Mouse (Mus musculus) hindbrain, embryonic 14.5 days (tissue): Measurements from ENCODE around the gene Znrf1. TPM values are rescaled to one million over a fixed set of nuclear protein-coding genes. Genes with fewer than 3 reads are reported as not detected.

Experiments
- ATAC-seq: fragments of 200-750 bp; cut with Nextera tagmentation; 2 replicates; pipeline ENCODE4 v1.8.0; 2017; ENCODE audit warnings: moderate number of reproducible peaks, mild to moderate bottlenecking, moderate TSS enrichment, moderate library complexity; ENCODE audit not compliant: low FRiP score
- DNase-seq: peaks from one replicate; pipeline ENCODE4 v3.0.0-alpha.2; 2015; ENCODE audit warnings: low spot score
- H3K27ac ChIP-seq: fragments of 300-500 bp; sonication (generic); 2 replicates; pipeline ENCODE4 v1.5.1; 2014; ENCODE audit warnings: mild to moderate bottlenecking, moderate library complexity
- H3K27me3 ChIP-seq: fragments of 300-500 bp; sonication (generic); 2 replicates; pipeline ENCODE4 v1.6.1; 2014; ENCODE audit warnings: mild to moderate bottlenecking, low read length, mixed read lengths; ENCODE audit not compliant: control insufficient read depth, insufficient read depth
- H3K36me3 ChIP-seq: fragments of 300-500 bp; sonication (generic); replicated peaks from 2 replicates; pipeline ENCODE4 v1.6.1; 2014; ENCODE audit not compliant: control insufficient read depth, insufficient read depth
- H3K4me1 ChIP-seq: fragments of 300-500 bp; sonication (generic); replicated peaks from 2 replicates; pipeline ENCODE4 v1.6.1; 2014; ENCODE audit warnings: antibody characterized with exemption, low read length, mixed read lengths; ENCODE audit not compliant: control insufficient read depth, insufficient read depth
- H3K4me2 ChIP-seq: fragments of 300-500 bp; sonication (generic); replicated peaks from 2 replicates; pipeline ENCODE4 v1.6.1; 2014; ENCODE audit warnings: mild to moderate bottlenecking, moderate library complexity
- H3K4me3 ChIP-seq: fragments of 300-500 bp; sonication (generic); replicated peaks from 2 replicates; pipeline ENCODE4 v1.5.1; 2014; ENCODE audit warnings: mild to moderate bottlenecking, low read length
- H3K9ac ChIP-seq: fragments of 300-500 bp; sonication (generic); 2 replicates; pipeline ENCODE4 v1.6.1; 2014
- H3K9me3 ChIP-seq: fragments of 300-500 bp; sonication (generic); 2 replicates; pipeline ENCODE4 v1.6.1; 2016; ENCODE audit warnings: low read length; ENCODE audit not compliant: control insufficient read depth
- WGBS: fragments of 180-500 bp; shearing (Covaris S2); extraction: QIAGEN DNeasy Blood & Tissue Kit; methylation state at CpG from one replicate; pipeline ENCODE4 v1.1.7; 2014; 5-methylcytosine and 5-hydroxymethylcytosine counted together
- polyA plus RNA-seq: library from polyadenylated mRNA; unstranded; fragments of >200 nt; fragmentation: Nextera tagmentation; extraction: Ambion mirVana; gene quantifications from 2 replicates; pipeline ENCODE4 v1.2.1, GENCODE M21; 2014

Gene Znrf1
- polyA plus RNA-seq, 1 experiment from 2014 or later: 108 TPM

- H3K9ac ChIP-seq: no peak overlapping the region
- H3K27me3 ChIP-seq: no peaks in the 10 kb centered on the region
- DNase-seq (no peak), ATAC-seq (no peak)
- peaks cover 35% of the 10 kb centered on the region for H3K4me1 ChIP-seq
- H3K27ac ChIP-seq: no peak overlapping the region
- no peaks in the 10 kb centered on the region for H3K9me3 ChIP-seq
- H3K36me3 ChIP-seq: no peaks in the 10 kb centered on the region
- H3K4me3 ChIP-seq: no peak overlapping the region
- H3K4me2 ChIP-seq: no peak overlapping the region
- 99% methylated on average over 4 of the region's 5 CpGs for WGBS
Observed at GRCm38 (mm10) chr8:111563075-111563474, 27.2 kb downstream of the Znrf1 start.

- Histone ChIP-seq H3K9ac (no peak overlapping the region), H3K27ac (no peak overlapping the region), H3K4me2 (no peak overlapping the region), H3K4me1 (peaks cover 34% of the 10 kb centered on the region), H3K36me3 (no peaks in the 10 kb centered on the region), H3K9me3 (no peaks in the 10 kb centered on the region), H3K27me3 (no peaks in the 10 kb centered on the region), H3K4me3 (no peak overlapping the region)
- DNase-seq: no peak
- WGBS: 96% methylated on average over 4 of the region's 4 CpGs
- ATAC-seq: no peak
Observed at GRCm38 (mm10) chr8:111563687-111564086, 27.8 kb downstream of the Znrf1 start.

GRCm38 (mm10) chr8:111564093-111564492 is 28.2 kb downstream of the Znrf1 start:
- peaks cover 30% of the 10 kb centered on the region for H3K4me1 ChIP-seq
- H3K9me3 ChIP-seq: no peaks in the 10 kb centered on the region
- H3K36me3 ChIP-seq: no peaks in the 10 kb centered on the region
- H3K27ac ChIP-seq: no peak overlapping the region
- no peak for DNase-seq
- H3K4me2 ChIP-seq: no peak overlapping the region
- no peak overlapping the region for H3K9ac ChIP-seq
- H3K4me3 ChIP-seq: no peak overlapping the region
- WGBS: 91% methylated on average over 2 of the region's 2 CpGs
- ATAC-seq: no peak
- H3K27me3 ChIP-seq: no peaks in the 10 kb centered on the region

GRCm38 (mm10) chr8:111565784-111566191 is 29.9 kb downstream of the Znrf1 start:
- 44% methylated on average over 5 of the region's 5 CpGs for WGBS
- no peaks in the 10 kb centered on the region for H3K27me3 ChIP-seq
- no peak overlapping the region for H3K27ac ChIP-seq
- no peak for ATAC-seq
- H3K9ac ChIP-seq: no peak overlapping the region
- no peaks in the 10 kb centered on the region for H3K9me3 ChIP-seq
- H3K36me3 ChIP-seq: no peaks in the 10 kb centered on the region
- H3K4me3 ChIP-seq: no peak overlapping the region
- no peak overlapping the region for H3K4me2 ChIP-seq
- DNase-seq: no peak
- peaks cover 32% of the 10 kb centered on the region for H3K4me1 ChIP-seq

DNA sequence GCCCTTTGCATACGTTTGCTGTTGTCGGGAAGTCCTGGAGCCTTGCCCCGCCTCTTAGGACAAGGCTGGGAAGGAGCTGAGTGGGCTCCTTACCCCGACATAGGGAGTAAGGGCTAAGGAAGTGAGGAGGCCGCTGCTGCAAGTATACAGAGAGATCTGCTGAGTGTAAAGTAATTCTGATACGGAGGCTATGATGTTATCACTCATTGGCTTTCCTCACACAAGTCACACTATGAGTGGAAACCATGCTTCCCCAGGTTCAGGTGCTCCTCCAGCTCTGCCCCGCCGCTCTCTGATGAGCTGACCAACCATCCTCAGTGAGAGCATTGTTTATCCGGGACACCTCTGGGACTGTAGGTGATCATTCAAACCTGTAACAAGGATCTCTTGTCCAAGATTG is 30.4 kb downstream of the Znrf1 start:
- Histone ChIP-seq H3K27ac (no peak overlapping the region), H3K4me1 (peaks cover 32% of the 10 kb centered on the region), H3K4me3 (no peak overlapping the region), H3K36me3 (no peaks in the 10 kb centered on the region), H3K27me3 (no peaks in the 10 kb centered on the region), H3K9ac (no peak overlapping the region), H3K9me3 (no peaks in the 10 kb centered on the region), H3K4me2 (no peak overlapping the region)
- WGBS: 65% methylated on average over 9 of the region's 9 CpGs
- DNase-seq (no peak), ATAC-seq (no peak)

DNA sequence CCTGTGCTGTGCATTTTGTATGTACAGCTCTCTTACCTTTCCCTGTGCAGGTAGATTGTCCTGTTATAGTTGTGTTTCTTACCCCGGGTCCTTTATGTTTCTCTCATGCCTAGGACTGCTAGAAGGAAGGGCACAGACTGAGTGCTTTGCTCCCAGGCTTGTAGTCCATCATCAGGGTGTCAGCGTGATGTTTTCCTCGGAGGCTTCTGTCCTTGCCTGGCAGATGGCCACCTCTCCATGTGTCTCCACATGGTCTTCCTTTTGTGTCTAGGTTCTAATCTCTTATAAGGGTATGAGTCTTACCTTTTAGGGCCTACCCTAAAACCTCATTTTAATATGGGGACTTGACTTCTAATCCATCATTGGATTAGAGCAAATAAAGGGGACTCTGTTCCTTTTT is 31.7 kb downstream of the Znrf1 start:
- H3K27me3 ChIP-seq: no peaks in the 10 kb centered on the region
- H3K4me3 ChIP-seq: no peak overlapping the region
- no peak for DNase-seq
- H3K9ac ChIP-seq: no peak overlapping the region
- peaks cover 33% of the 10 kb centered on the region for H3K4me1 ChIP-seq
- 46% methylated on average over 3 of the region's 3 CpGs for WGBS
- H3K4me2 ChIP-seq: no peak overlapping the region
- no peak for ATAC-seq
- no peaks in the 10 kb centered on the region for H3K9me3 ChIP-seq
- H3K36me3 ChIP-seq: no peaks in the 10 kb centered on the region
- no peak overlapping the region for H3K27ac ChIP-seq

DNA sequence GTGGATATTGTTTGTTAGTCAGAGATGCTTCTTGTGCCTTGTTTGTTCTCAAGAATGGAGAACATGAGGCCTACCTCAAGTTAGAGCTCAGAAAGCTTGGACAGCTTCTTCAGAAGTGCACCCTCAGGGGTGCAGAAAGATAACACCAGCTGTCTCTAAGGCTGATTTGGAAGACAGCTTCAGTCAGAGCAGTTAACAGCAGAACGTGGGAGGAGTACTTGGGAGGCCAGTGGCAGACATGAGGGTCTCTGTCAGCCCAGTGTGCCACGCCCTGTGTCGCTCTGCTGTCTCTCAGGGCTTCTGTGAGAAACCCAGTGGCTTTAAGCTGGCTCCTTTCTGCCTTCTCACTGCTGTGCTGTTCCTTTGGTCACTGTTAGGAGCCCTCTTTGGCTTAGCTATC is 32.1 kb downstream of the Znrf1 start:
- H3K4me1 ChIP-seq: peaks cover 38% of the 10 kb centered on the region
- H3K27me3 ChIP-seq: no peaks in the 10 kb centered on the region
- ATAC-seq (no peak), DNase-seq (no peak)
- H3K27ac ChIP-seq: 0 out of 2 replicates have a peak overlapping the region, but pooled peaks have one; percentile 27
- no peaks in the 10 kb centered on the region for H3K9me3 ChIP-seq
- H3K36me3 ChIP-seq: no peaks in the 10 kb centered on the region
- no peak overlapping the region for H3K4me3 ChIP-seq
- WGBS: 66% methylated on average over 3 of the region's 3 CpGs
- H3K9ac ChIP-seq: no peak overlapping the region
- H3K4me2 ChIP-seq: no peak overlapping the region

DNA sequence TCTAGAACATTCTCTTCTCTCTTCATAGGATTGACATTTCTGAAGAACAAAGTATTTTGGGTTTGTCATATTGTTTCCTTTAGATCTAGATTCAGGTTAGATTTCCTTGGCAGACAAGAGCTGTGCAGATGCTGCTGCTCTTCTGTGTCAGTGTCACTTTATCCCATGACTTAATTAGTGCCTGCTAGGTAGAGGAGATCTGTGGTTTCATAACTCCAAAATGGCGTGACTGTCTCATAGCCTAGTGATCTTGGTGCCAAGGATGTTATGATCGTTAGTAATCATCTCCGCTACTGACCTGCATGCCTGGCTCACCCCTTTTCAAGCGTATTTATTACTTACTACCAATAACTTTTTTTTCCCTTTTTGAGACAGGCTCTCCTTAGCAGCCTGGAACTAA is 34.0 kb downstream of the Znrf1 start:
- ATAC-seq (no peak), DNase-seq (no peak)
- H3K4me1 ChIP-seq: peaks cover 45% of the 10 kb centered on the region
- H3K9ac ChIP-seq: no peak overlapping the region
- no peaks in the 10 kb centered on the region for H3K27me3 ChIP-seq
- 79% methylated on average over 4 of the region's 4 CpGs for WGBS
- H3K4me3 ChIP-seq: no peak overlapping the region
- 0 out of 2 replicates have a peak overlapping the region, but pooled peaks have one; percentile 26 for H3K27ac ChIP-seq
- H3K9me3 ChIP-seq: no peaks in the 10 kb centered on the region
- no peaks in the 10 kb centered on the region for H3K36me3 ChIP-seq
- no peak overlapping the region for H3K4me2 ChIP-seq

DNA sequence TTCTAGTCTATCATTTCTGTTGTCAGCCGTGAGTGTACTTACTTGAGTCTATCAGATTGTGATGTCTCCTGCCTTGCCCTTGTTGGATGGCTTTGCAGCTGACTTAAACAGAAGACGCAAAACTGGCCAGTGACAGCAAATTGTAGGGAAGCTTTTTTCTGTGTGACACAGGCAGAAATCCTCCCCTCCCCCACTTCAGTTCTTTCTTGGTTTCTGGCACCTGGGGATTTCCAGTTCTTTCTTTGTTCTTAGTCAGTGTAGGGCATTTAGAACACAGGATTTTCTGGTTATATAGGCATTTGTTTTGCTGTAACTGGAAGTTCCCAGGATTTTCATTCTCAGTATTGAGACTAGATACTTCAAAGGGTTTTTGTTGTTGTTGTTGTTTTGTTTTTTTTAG is 34.5 kb downstream of the Znrf1 start:
- Histone ChIP-seq H3K4me2 (no peak overlapping the region), H3K4me3 (no peak overlapping the region), H3K27me3 (no peaks in the 10 kb centered on the region), H3K36me3 (no peaks in the 10 kb centered on the region), H3K27ac (0 out of 2 replicates have a peak overlapping the region, but pooled peaks have one; percentile 26), H3K9me3 (no peaks in the 10 kb centered on the region), H3K9ac (no peak overlapping the region), H3K4me1 (peaks cover 42% of the 10 kb centered on the region)
- DNase-seq (no peak), ATAC-seq (no peak)
- 66% methylated on average over 2 of the region's 2 CpGs for WGBS

DNA sequence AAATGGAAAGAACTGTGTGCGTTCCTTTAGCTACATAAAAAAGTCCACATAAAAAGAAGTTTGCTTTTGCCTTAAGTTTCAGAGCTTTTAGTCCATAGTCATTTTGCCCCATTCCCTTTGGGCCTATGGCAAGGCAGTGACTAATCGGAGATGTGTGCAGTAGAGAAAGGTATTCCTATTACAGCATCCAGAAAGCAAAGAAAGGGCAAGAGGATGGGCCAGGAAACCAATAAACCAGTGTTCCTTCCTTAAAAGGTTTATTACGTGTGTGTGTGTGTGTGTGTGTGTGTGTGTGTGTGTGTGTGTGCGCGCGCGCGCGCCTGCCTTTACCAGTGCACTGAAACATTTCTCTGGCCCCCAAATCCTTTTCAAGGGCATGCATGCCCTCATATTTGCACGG is 35.8 kb downstream of the Znrf1 start:
- DNase-seq (no peak), ATAC-seq (no peak)
- no peak overlapping the region for H3K4me3 ChIP-seq
- no peaks in the 10 kb centered on the region for H3K9me3 ChIP-seq
- no peak overlapping the region for H3K9ac ChIP-seq
- no peak overlapping the region for H3K27ac ChIP-seq
- peaks cover 41% of the 10 kb centered on the region for H3K4me1 ChIP-seq
- H3K27me3 ChIP-seq: no peaks in the 10 kb centered on the region
- H3K36me3 ChIP-seq: no peaks in the 10 kb centered on the region
- no peak overlapping the region for H3K4me2 ChIP-seq
- WGBS: 91% methylated on average over 10 of the region's 10 CpGs
